Mouse (Mus musculus): ENCODE measurements around the gene Txn2. TPM values are rescaled to one million over a fixed set of nuclear protein-coding genes. Genes with fewer than 3 reads are reported as not detected.
"Not testable (repeated sequence)": the region's sequence is repeated elsewhere in the genome, so short reads cannot be mapped to it uniquely, and the experiment has no call there.

The Txn2 gene
- total RNA-seq, 1 experiment from 2014 or later: 483 TPM

- no peak for DNase-seq
Observed at GRCm38 (mm10) chr15:77876716-77877115, 52.1 kb downstream of the Txn2 start.

- no peak for DNase-seq
Observed at GRCm38 (mm10) chr15:77875953-77876352, 52.9 kb downstream of the Txn2 start.

DNA sequence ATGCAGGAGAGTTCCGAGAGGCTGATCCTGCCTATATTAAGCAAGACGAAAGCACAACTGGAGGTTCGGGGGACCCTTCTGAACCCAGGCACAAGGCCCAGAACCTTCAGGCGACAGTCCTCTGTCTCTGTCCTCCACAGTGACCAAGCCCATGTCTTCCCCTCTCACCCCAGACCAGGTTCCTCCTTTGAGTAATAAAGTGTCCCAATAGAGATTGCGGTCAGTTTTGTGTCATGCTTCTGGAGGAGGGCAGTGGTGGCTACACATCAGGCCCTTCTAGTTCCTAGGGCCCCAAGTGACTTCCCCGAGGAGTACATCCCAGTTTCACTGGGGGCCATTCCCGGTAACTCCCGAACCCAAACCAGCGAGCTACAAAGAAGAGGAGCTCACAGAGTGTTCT lies 54.0 kb downstream of the Txn2 start:
- DNase-seq: no peak

DNA sequence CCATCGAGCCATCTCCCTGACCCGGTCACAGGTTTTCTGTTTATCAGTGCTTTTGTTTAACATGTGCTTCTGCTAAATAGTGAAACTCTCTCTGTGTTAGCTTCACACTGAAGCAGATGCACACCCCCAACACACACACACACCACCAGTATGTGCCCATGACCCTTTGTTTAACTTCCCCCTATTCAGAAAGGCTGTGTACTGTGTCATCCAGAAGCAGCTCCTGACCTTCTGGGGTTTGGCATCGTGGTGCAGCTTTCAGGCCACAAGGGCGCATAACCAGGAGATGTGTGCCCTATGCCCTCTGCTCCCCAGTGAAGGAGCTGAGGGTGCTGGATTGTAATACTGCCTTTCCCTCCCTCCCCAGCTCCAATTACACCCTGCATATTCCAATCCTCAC lies 54.5 kb downstream of the Txn2 start:
- DNase-seq: no peak

DNA sequence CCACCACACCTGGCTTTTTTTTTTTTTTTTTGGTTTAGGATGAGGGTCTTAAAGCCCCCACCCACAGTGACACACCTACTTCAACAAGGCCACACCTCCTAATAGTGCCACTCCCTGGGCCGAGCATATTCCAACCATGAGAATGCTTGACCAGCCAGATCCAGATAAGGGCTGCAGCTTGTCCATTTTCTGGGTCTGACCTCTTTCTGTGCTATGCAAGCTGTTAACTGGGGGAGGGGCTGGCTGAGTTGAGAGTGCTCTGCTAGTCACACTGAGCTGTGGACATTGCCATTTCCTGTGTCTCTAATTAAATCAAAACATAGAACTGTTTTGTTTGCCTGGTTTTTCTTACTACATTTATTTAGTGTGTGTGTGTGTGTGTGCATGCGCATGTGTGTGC lies 55.2 kb downstream of the Txn2 start:
- DNase-seq: no peak

DNA sequence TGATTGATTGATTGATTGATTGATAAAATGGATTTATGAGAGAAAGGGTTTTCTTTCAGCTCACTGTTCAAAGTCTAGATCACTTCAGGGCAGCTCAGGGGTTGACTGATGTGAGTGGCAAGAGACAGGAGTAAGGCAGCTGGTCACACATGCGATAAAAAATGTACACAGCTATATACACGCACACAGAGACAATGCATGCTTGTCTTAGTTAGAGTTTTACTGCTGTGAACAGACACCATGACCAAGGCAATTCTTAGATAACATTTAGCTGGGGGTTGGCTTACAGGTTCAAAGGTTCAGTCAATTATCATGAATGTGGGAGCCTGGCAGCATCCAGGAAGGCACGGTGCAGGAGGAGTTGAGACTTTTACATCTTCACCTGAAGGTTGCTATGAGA lies 55.8 kb downstream of the Txn2 start:
- DNase-seq: no peak

- peak; percentile 63 for DNase-seq
Observed at GRCm38 (mm10) chr15:77868340-77868739, 60.5 kb downstream of the Txn2 start.

DNA sequence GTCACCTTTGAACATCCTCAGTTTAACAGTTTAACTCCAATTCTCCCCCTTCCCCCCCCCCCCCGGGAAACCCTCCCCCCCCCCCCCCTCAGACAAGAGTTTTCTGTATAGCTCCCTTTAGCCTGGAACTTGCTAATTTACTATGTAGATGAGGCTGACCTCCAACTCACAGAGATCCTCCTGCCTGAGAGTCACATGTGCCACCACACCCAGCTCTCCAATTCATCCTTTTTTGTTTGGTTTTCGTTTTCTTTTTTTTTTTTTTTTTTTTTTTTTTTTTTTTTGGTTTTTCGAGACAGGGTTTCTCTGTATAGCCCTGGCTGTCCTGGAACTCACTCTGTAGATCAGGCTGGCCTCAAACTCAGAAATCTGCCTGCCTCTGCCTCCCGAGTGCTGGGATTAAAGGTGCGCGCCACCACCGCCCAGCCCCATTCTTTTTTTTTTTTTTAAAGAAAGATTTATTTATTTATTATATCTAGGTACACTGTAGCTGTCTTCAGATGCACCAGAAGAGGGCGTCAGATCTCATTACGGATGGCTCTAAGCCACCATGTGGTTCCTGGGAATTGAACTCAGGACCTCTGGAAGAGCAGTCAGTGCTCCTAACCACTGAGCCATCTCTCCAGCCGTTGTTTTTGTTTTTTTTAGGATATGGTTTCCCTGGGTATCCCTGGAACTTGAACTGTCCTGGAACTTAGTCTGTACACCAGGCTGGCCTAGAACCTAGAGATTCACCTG lies 61.4 kb downstream of the Txn2 start:
- not testable (repeated sequence) for DNase-seq

DNA sequence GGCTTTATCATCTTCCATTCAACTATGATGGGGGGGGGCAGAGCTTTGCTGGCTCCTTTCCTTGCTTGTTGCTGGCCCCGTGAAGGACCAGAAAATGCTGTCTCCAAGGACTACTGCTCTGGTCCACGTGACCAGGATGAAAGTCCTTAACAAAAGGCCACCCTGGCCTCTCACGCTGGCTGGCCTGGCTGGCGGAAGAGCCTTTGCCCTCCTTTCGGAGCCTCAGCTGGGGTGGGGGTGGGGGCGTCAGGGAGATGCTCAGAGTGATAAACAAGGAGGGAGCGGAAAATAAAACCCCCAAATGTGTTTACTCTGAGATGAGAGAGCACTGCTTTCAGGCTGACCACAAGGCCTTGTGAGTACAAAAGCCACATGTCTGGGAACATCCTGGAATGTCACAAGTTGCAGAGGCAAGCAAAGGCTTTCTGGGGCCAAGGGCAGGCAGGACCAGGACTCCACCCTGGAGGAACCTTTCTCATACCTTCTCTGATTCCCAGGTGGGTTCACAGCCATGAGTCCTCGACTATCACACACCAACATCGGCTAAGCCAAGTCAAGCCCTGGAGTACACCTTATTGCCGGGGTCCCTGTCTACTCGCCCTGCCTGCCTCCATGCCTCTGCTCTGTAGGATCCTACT lies 62.1 kb downstream of the Txn2 start:
- DNase-seq: peak; percentile 20

Other genes starting within 250 kb of the Txn2 start
- gene Apol7e, start 230.1 kb downstream of the Txn2 start, total RNA-seq (2021): not detected in 2 replicates
- gene Apol9b, start 200.0 kb downstream of the Txn2 start, total RNA-seq (2021): 0.76 and 1.2 TPM in 2 replicates
- not detected in 2 replicates for gene Apol8, start 172.0 kb downstream of the Txn2 start, total RNA-seq (2021)
- 325 and 352 TPM in 2 replicates for gene Myh9, start 86.8 kb downstream of the Txn2 start, total RNA-seq (2021)
- 2.7 and 4.2 TPM in 2 replicates for gene Foxred2, start 27.7 kb upstream of the Txn2 start, total RNA-seq (2021)
- 140 and 156 TPM in 2 replicates for gene Eif3d, start 41.8 kb upstream of the Txn2 start, total RNA-seq (2021)
- 0.36 and 0.43 TPM in 2 replicates for gene Cacng2, start 191.0 kb upstream of the Txn2 start, total RNA-seq (2021)
- 17.7 and 20.3 TPM in 2 replicates for gene Ift27, start 245.1 kb upstream of the Txn2 start, total RNA-seq (2021)